Mouse (Mus musculus) heart, adult 2 months (tissue): ENCODE measurements at regions not wholly inside any gene's neighbourhood (a gene's known extent, or its start where the extent isn't known, plus 50 kb on each side); places are given as distances from the start of the nearest gene placed in this dataset.

ENCODE experiments used
- DNase-seq, 2 experiments: peaks; one replicate each; pipeline ENCODE4 v3.0.0; 2021
- H3K27ac ChIP-seq: fragments of 200-600 bp; 2 replicates; pipeline ENCODE4 v1.8.1; 2022
- H3K27me3 ChIP-seq: fragments of 200-500 bp; 2 replicates; pipeline ENCODE4 v1.6.1; 2012; ENCODE audit warnings: mild to moderate bottlenecking, low read length, inconsistent platforms, mixed read lengths; ENCODE audit not compliant: control insufficient read depth, insufficient read depth
- H3K36me3 ChIP-seq: fragments of 200-500 bp; 2 replicates; pipeline ENCODE4 v1.6.1; 2012; ENCODE audit warnings: low read length, inconsistent platforms; ENCODE audit not compliant: control insufficient read depth, insufficient read depth
- H3K4me1 ChIP-seq: fragments of 200-500 bp; 2 replicates; pipeline ENCODE4 v1.6.1; 2011; ENCODE audit warnings: low read length; ENCODE audit not compliant: control insufficient read depth, insufficient read depth
- H3K4me3 ChIP-seq: fragments of 200-600 bp; 2 replicates; pipeline ENCODE4 v1.8.1; 2022
- H3K79me2 ChIP-seq: fragments of 200-500 bp; replicated peaks from 2 replicates; pipeline ENCODE4 v1.6.1; 2012; ENCODE audit warnings: mild to moderate bottlenecking, inconsistent platforms, low read length, moderate library complexity, mixed read lengths; ENCODE audit not compliant: control insufficient read depth, insufficient read depth
- H3K9ac ChIP-seq: fragments of 200-500 bp; 2 replicates; pipeline ENCODE4 v1.6.1; 2012; ENCODE audit warnings: low read depth, mild to moderate bottlenecking, control low read depth, inconsistent platforms, low read length, mixed read lengths
- CTCF ChIP-seq: fragments of 200-600 bp; IDR thresholded peaks from 2 replicates; pipeline ENCODE4 v1.8.1; 2022; ENCODE audit warnings: antibody characterized with exemption, mild to moderate bottlenecking, moderate library complexity
- EP300 ChIP-seq: fragments of 200-500 bp; IDR thresholded peaks from 2 replicates; pipeline ENCODE4 v1.6.1; 2011; ENCODE audit warnings: low read depth, low read length, control low read depth; ENCODE audit not compliant: insufficient read depth
- POLR2A ChIP-seq: fragments of 200-500 bp; IDR thresholded peaks from 2 replicates; pipeline ENCODE4 v1.6.1; 2011; ENCODE audit warnings: mild to moderate bottlenecking, low read depth, low read length, control low read depth; ENCODE audit not compliant: insufficient read depth
- WGBS: fragments of 180-500 bp; shearing (Covaris S2); methylation state at CpG from one replicate; pipeline ENCODE4 v1.1.7; 2018; 5-methylcytosine and 5-hydroxymethylcytosine counted together
- intact Hi-C: fragments of 180-260 bp; cut with DNase I; formaldehyde crosslinking; loops from one replicate; pipeline ENCODE4 v1.15.1; 2025

GRCm38 (mm10) chr8:90630796-90631195, 186.4 kb downstream of the Gm19935 start:
- DNase-seq: no peak
- Histone ChIP-seq H3K27ac (no peak overlapping the region), H3K9ac (no peak overlapping the region), H3K36me3 (no peaks in the 10 kb centered on the region), H3K4me3 (no peak overlapping the region), H3K79me2 (no peaks in the 10 kb centered on the region), H3K4me1 (no peaks in the 10 kb centered on the region), H3K27me3 (no peaks in the 10 kb centered on the region)
- 67% methylated on average over 1 of the region's 1 CpGs for WGBS
- TF ChIP-seq POLR2A (no peak), EP300 (no peak), CTCF (no peak)
- intact Hi-C loops: no loop called here

- Histone ChIP-seq H3K79me2 (no peaks in the 10 kb centered on the region), H3K27ac (no peak overlapping the region), H3K27me3 (no peaks in the 10 kb centered on the region), H3K9ac (no peak overlapping the region), H3K36me3 (no peaks in the 10 kb centered on the region), H3K4me3 (no peak overlapping the region), H3K4me1 (no peaks in the 10 kb centered on the region)
- intact Hi-C loops: no loop called here
- WGBS: 70% methylated on average over 3 of the region's 3 CpGs
- no peak for DNase-seq
- TF ChIP-seq POLR2A: no peak
- no peak for TF ChIP-seq EP300
- no peak for TF ChIP-seq CTCF
These were observed 208.8 kb downstream of the Gm19935 start for GRCm38 (mm10) chr8:90608410-90608809.

GRCm38 (mm10) chr8:90600946-90601695, 216.1 kb downstream of the Gm19935 start:
- Histone ChIP-seq H3K27me3 (no peaks in the 10 kb centered on the region), H3K27ac (no peak overlapping the region), H3K4me3 (no peak overlapping the region), H3K9ac (no peak overlapping the region), H3K79me2 (no peaks in the 10 kb centered on the region), H3K36me3 (no peaks in the 10 kb centered on the region), H3K4me1 (no peaks in the 10 kb centered on the region)
- WGBS: 27% methylated on average over 11 of the region's 11 CpGs
- intact Hi-C loops: no loop called here
- TF ChIP-seq POLR2A (no peak), CTCF (no peak), EP300 (no peak)
- no peak for DNase-seq

GRCm38 (mm10) chr8:90597376-90597775, 219.8 kb downstream of the Gm19935 start:
- intact Hi-C loops: loop anchor here (10.0 kb wide), 1 partner anchor 603 kb away; no protein-coding TSS in a partner anchor
- no peak overlapping the region for H3K4me3 ChIP-seq
- no peaks in the 10 kb centered on the region for H3K4me1 ChIP-seq
- no peaks in the 10 kb centered on the region for H3K79me2 ChIP-seq
- no peak for TF ChIP-seq CTCF
- TF ChIP-seq EP300: 0 out of 2 replicates have a peak, but pooled peaks have one; percentile 18
- 54% methylated on average over 6 of the region's 6 CpGs for WGBS
- DNase-seq: peak; percentile 34 to 75
- peak overlapping the region; percentile 20; the same call in 1 of the 2 replicates for H3K27ac ChIP-seq
- no peaks in the 10 kb centered on the region for H3K36me3 ChIP-seq
- no peaks in the 10 kb centered on the region for H3K27me3 ChIP-seq
- no peak overlapping the region for H3K9ac ChIP-seq

- DNase-seq: no peak
- TF ChIP-seq EP300 (no peak), CTCF (no peak), POLR2A (no peak)
- intact Hi-C loops: no loop called here
- Histone ChIP-seq H3K27me3 (no peaks in the 10 kb centered on the region), H3K79me2 (no peaks in the 10 kb centered on the region), H3K36me3 (no peaks in the 10 kb centered on the region), H3K4me1 (no peaks in the 10 kb centered on the region), H3K9ac (no peak overlapping the region), H3K4me3 (no peak overlapping the region), H3K27ac (no peak overlapping the region)
- WGBS: 79% methylated on average over 4 of the region's 4 CpGs
These were observed 231.3 kb upstream of the Tox3 start for GRCm38 (mm10) chr8:90579426-90579825.

- Histone ChIP-seq H3K9ac (no peak overlapping the region), H3K4me1 (no peaks in the 10 kb centered on the region), H3K36me3 (no peaks in the 10 kb centered on the region), H3K27me3 (no peaks in the 10 kb centered on the region), H3K79me2 (no peaks in the 10 kb centered on the region), H3K27ac (no peak overlapping the region), H3K4me3 (no peak overlapping the region)
- TF ChIP-seq CTCF (no peak), EP300 (no peak), POLR2A (no peak)
- no peak for DNase-seq
- intact Hi-C loops: no loop called here
- WGBS: 85% methylated on average over 4 of the region's 4 CpGs
These were observed 228.8 kb upstream of the Tox3 start for GRCm38 (mm10) chr8:90576976-90577375.
